Mouse (Mus musculus): ENCODE results near the gene Tdgf1. TPM values are rescaled to one million over a fixed set of nuclear protein-coding genes. Genes with fewer than 3 reads are reported as not detected.

The Tdgf1 gene
- total and polyA plus RNA-seq, 2 experiments from 2014 or later: not detected

- WGBS: 64% methylated on average over 2 of the region's 2 CpGs
- no peak for TF ChIP-seq CTCF (IDR thresholded peaks at IDR 0.05)
- no peak overlapping the region for H3K4me2 ChIP-seq (ENCODE audit: low read depth, low read length, poor library complexity, severe bottlenecking)
- ATAC-seq (ENCODE audit: low FRiP score) (no peak), DNase-seq (ENCODE audit: low spot score) (no peak)
- no peaks in the 10 kb centered on the region for H3K9me3 ChIP-seq (ENCODE audit: low read length)
- no peak overlapping the region for H3K9ac ChIP-seq (replicated peaks; ENCODE audit: low read length, poor library complexity, severe bottlenecking)
- no peaks in the 10 kb centered on the region for H3K36me3 ChIP-seq (ENCODE audit: insufficient read depth, low read length)
- H3K4me3 ChIP-seq (ENCODE audit: low read depth, low read length): no peak overlapping the region
- no peaks in the 10 kb centered on the region for H3K4me1 ChIP-seq (ENCODE audit: insufficient read depth, low read length)
- H3K27ac ChIP-seq (ENCODE audit: low read depth, low read length): no peak overlapping the region
- H3K27me3 ChIP-seq (ENCODE audit: insufficient read depth, low read length): no peaks in the 10 kb centered on the region
Measured at GRCm38 (mm10) chr9:110965910-110966231, 19.9 kb upstream of the Tdgf1 start.

GRCm38 (mm10) chr9:110965062-110965909, 19.3 kb upstream of the Tdgf1 start:
- TF ChIP-seq CTCF (IDR thresholded peaks at IDR 0.05): no peak
- Histone ChIP-seq H3K4me1 (ENCODE audit: insufficient read depth, low read length) (no peaks in the 10 kb centered on the region), H3K27me3 (ENCODE audit: insufficient read depth, low read length) (no peaks in the 10 kb centered on the region), H3K36me3 (ENCODE audit: insufficient read depth, low read length) (no peaks in the 10 kb centered on the region), H3K27ac (ENCODE audit: low read depth, low read length) (no peak overlapping the region), H3K4me3 (ENCODE audit: low read depth, low read length) (no peak overlapping the region), H3K9me3 (ENCODE audit: low read length) (no peaks in the 10 kb centered on the region), H3K4me2 (ENCODE audit: low read depth, low read length, poor library complexity, severe bottlenecking) (no peak overlapping the region), H3K9ac (replicated peaks; ENCODE audit: low read length, poor library complexity, severe bottlenecking) (no peak overlapping the region)
- DNase-seq (ENCODE audit: low spot score) (no peak), ATAC-seq (ENCODE audit: low FRiP score) (no peak)
- 89% methylated on average over 22 of the region's 22 CpGs for WGBS

GRCm38 (mm10) chr9:110963566-110964115, 17.7 kb upstream of the Tdgf1 start:
- Histone ChIP-seq H3K4me2 (ENCODE audit: low read depth, low read length, poor library complexity, severe bottlenecking) (no peak overlapping the region), H3K27me3 (ENCODE audit: insufficient read depth, low read length) (no peaks in the 10 kb centered on the region), H3K4me1 (ENCODE audit: insufficient read depth, low read length) (no peaks in the 10 kb centered on the region), H3K9ac (replicated peaks; ENCODE audit: low read length, poor library complexity, severe bottlenecking) (no peak overlapping the region), H3K36me3 (ENCODE audit: insufficient read depth, low read length) (no peaks in the 10 kb centered on the region), H3K4me3 (ENCODE audit: low read depth, low read length) (no peak overlapping the region), H3K9me3 (ENCODE audit: low read length) (no peaks in the 10 kb centered on the region), H3K27ac (ENCODE audit: low read depth, low read length) (no peak overlapping the region)
- no peak for DNase-seq (ENCODE audit: low spot score)
- 88% methylated on average over 8 of the region's 8 CpGs for WGBS
- no peak for TF ChIP-seq CTCF (IDR thresholded peaks at IDR 0.05)
- no peak for ATAC-seq (ENCODE audit: low FRiP score)

GRCm38 (mm10) chr9:110961386-110961785, 15.4 kb upstream of the Tdgf1 start:
- H3K36me3 ChIP-seq (ENCODE audit: insufficient read depth, low read length): no peaks in the 10 kb centered on the region
- H3K4me3 ChIP-seq (ENCODE audit: low read depth, low read length): no peak overlapping the region
- ATAC-seq (ENCODE audit: low FRiP score) (no peak), DNase-seq (ENCODE audit: low spot score) (no peak)
- WGBS: 96% methylated on average over 8 of the region's 8 CpGs
- no peaks in the 10 kb centered on the region for H3K27me3 ChIP-seq (ENCODE audit: insufficient read depth, low read length)
- no peak overlapping the region for H3K9ac ChIP-seq (replicated peaks; ENCODE audit: low read length, poor library complexity, severe bottlenecking)
- no peaks in the 10 kb centered on the region for H3K9me3 ChIP-seq (ENCODE audit: low read length)
- TF ChIP-seq CTCF (IDR thresholded peaks at IDR 0.05): no peak
- H3K4me1 ChIP-seq (ENCODE audit: insufficient read depth, low read length): no peaks in the 10 kb centered on the region
- H3K4me2 ChIP-seq (ENCODE audit: low read depth, low read length, poor library complexity, severe bottlenecking): no peak overlapping the region
- H3K27ac ChIP-seq (ENCODE audit: low read depth, low read length): no peak overlapping the region

- no peak overlapping the region for H3K9ac ChIP-seq (replicated peaks; ENCODE audit: low read length, poor library complexity, severe bottlenecking)
- 88% methylated on average over 13 of the region's 13 CpGs for WGBS
Measured at GRCm38 (mm10) chr9:110960230-110961149, 14.5 kb upstream of the Tdgf1 start.

More at GRCm38 (mm10) chr9:110960230-110961149, 14.5 kb upstream of the Tdgf1 start:
- TF ChIP-seq CTCF (IDR thresholded peaks at IDR 0.05): no peak
- no peaks in the 10 kb centered on the region for H3K9me3 ChIP-seq (ENCODE audit: low read length)
- H3K4me1 ChIP-seq (ENCODE audit: insufficient read depth, low read length): no peaks in the 10 kb centered on the region
- no peak overlapping the region for H3K27ac ChIP-seq (ENCODE audit: low read depth, low read length)
- DNase-seq (ENCODE audit: low spot score) (no peak), ATAC-seq (ENCODE audit: low FRiP score) (no peak)
- no peaks in the 10 kb centered on the region for H3K27me3 ChIP-seq (ENCODE audit: insufficient read depth, low read length)
- H3K4me3 ChIP-seq (ENCODE audit: low read depth, low read length): no peak overlapping the region
- no peak overlapping the region for H3K4me2 ChIP-seq (ENCODE audit: low read depth, low read length, poor library complexity, severe bottlenecking)
- no peaks in the 10 kb centered on the region for H3K36me3 ChIP-seq (ENCODE audit: insufficient read depth, low read length)
